Mouse (Mus musculus) heart, postnatal 36 days (tissue): ENCODE measurements around the gene Strada. TPM values are rescaled to one million over a fixed set of nuclear protein-coding genes. Genes with fewer than 3 reads are reported as not detected.

Experiments used
- DNase-seq, 2 experiments: peaks; one replicate each; pipeline ENCODE4 v3.0.0; 2021 to 2022
- intact Hi-C: fragments of 180-260 bp; cut with DNase I; formaldehyde crosslinking; loops from one replicate; pipeline ENCODE4 v1.15.1; 2025
- total RNA-seq, 2 experiments: library from RNA; stranded (reverse); gene quantifications; 2 replicates each; pipeline ENCODE4 v1.2.3; 2021

Strada gene
- total RNA-seq, 2 experiments from 2014 or later: 7.2 to 8.2 TPM

DNA sequence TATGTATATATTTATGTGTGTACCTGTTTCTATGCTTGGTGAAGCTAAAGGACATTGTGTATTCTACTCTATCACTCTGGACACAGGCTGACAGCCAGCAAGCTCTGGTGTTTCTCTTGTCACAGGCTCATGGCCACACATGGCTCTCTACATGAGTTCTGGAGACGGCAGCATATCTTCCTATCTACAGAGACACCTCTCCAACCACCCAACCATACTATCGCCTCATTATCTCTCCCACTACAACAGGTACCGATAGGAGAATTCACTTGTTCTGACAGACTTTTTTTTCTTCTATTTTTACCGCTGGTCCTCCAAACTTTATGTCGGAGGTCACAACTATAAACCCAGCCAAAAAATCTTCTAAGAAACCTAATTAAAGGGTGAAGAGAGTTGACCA lies 9.7 kb downstream of the Strada start:
- DNase-seq: no peak
- intact Hi-C loops: loop anchor here (2.0 kb wide), 1 partner anchor 33 kb away; no protein-coding TSS in a partner anchor

DNA sequence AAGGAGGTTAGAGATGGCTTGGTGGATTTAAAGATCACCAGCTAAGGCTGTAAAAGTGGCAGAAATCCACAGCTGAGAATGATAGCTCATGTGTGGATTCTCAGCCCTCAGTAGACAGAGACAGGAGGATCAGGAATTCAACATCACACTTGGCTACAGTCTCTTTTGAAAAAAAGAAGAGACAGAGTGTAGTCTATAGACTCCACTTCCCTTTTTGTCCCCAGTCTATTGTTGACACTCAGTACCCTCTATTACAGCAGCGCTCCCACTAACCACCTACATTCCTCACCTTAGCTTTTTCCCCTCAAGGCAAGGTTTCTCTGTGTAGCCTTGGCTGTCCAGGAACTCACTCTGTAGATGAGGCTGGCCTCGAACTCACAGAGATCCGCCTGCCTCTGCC lies 10.3 kb downstream of the Strada start:
- DNase-seq: no peak
- intact Hi-C loops: loop anchor here (2.0 kb wide), 1 partner anchor 33 kb away; no protein-coding TSS in a partner anchor

DNA sequence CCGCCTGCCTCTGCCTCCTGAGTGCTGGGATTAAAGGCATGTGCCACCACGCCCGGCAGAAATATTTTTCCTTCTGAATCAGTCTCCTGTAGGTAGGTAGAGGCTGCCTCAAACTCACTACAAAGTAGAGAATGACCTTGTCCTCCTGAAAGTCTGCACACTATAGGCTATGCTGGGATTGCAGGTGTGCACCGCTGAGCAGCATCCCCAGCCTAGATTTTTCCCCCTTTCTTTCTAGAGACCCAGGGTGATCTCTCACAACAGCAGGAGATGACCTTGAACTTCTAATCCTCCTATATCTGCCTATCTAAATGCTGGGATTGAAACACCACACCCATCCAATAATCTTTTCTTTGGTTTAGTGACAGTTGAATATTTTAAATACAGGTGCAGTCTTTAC lies 14.6 kb downstream of the Strada start:
- DNase-seq: no peak
- intact Hi-C loops: no loop called here

DNA sequence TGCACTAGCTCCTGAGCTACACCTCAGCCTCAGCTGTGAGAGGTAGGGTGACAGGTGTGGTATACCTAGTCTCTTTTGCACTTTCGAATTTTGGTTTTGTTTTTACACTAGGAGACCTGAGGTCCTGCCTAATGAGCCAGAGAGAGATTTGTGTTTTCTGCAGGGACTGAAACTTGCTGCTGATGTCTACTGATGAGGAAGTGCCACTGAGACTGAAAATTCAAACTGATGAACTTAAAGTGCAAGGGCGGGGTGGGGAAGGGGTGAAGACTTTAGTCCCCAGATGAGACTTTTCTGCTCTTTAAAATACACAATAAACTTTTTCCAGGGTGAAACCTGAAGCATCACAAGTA lies 21.5 kb downstream of the Strada start:
- intact Hi-C loops: no loop called here
- DNase-seq: no peak

DNA sequence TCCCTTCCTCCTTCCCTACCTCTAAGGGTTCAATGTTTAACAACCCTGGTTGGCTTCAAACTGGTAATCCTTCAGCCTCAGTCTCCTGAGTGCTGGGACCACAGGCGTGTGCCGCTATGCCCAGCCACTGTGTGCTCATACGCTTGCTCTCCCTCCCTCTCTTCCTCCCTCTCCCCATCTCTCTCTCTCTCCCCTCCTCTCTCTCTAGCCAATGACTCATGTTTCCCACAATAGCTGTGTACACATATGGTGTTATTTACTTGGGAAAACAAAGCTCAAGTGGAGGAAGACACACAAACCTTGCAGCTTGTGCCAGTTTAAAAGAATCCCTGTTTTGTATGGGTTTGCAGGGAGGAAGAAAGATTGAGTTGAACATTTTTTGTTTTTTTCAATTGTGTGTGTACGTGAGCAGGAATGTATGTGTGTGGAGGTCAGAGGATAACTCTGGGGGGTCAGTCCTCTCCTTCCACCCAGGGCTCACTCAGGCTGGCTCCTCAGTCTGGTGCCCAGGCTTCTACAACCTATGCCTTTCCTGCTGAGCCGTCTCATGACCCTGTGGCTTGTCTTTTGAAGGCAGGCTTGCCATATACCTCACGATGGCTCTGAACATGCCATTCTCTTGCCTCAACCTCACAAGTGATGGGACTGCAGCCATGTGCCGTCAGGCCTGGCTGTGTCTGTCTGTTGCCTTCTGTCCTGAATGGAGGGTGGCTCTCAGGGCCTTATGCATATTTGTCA lies 22.1 kb downstream of the Strada start:
- intact Hi-C loops: loop anchor here (1.0 kb wide), 1 partner anchor 28 kb away; no protein-coding TSS in a partner anchor
- DNase-seq: no peak

DNA sequence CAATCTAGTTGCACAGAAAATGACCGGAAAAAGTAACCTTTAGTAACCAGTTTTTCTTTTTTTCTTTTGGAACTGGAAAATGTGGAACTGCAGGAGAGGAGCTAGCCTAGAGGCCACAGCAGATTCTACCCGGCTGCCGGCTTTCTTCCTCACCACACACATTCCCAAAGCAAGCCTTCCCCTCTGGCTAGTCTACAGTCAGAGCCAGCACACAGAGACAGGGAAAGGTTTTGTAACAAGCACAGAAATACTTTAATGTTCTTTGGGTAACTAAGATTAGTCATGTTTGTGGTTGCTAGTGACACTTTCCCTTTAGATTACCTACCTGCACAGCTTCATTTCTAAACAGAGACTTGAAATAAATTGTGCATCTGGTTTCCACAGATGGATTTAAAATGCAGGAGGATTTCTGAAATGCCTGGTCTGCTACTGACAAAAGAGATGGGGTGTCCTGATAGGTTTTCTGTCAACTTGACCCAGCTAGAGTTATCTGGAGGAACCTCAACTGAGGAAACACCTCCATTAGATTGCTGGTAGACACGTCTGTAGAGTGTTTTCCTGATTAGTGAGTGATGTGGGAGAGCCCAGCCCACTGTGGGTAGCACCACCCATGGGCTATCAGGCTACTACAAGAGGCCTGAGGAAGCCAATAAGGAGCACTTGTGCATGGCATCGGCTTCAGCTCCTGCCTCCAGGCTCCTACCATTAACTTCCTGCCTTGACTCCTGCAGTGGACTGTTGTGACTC lies 23.8 kb downstream of the Strada start:
- intact Hi-C loops: no loop called here
- DNase-seq: no peak

DNA sequence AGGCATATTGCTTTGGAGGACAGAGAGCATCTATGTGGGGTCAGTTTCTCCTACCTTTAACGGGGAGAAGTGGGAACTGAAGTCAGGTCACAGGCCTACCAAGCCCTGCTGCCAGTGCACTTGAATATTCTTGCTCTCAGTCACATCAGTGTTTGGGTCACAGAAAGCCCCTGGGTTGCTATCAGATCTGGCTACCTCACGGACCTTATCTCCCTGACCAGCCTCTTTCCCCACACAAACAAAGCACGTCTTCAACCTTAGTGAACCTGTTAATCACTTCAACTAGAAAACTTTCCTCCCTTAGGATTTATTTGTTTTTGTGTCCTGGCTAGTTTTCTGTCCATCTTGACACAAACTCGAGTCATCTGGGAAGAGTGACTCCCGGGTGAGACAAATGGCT lies 25.6 kb downstream of the Strada start:
- DNase-seq: no peak
- intact Hi-C loops: no loop called here

DNA sequence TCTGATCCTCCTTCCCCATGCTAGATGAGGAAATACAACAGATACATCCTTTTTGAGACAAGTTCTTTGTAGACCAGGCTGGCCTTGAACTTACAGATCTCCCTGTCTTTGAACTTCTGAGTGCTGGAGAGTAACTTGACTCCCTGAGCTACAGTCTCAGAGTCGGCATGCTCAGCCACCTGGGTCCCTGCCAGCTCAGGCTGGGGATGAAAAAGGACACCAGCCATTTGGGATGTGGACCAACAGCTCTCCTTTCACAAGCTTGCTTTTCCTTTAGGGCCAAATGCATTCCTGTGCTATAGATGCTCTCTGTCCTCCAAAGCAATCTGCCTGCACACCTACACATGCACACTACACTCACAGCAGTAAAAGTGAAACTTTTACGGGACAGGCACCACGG lies 26.9 kb downstream of the Strada start:
- no peak for DNase-seq
- intact Hi-C loops: no loop called here

DNA sequence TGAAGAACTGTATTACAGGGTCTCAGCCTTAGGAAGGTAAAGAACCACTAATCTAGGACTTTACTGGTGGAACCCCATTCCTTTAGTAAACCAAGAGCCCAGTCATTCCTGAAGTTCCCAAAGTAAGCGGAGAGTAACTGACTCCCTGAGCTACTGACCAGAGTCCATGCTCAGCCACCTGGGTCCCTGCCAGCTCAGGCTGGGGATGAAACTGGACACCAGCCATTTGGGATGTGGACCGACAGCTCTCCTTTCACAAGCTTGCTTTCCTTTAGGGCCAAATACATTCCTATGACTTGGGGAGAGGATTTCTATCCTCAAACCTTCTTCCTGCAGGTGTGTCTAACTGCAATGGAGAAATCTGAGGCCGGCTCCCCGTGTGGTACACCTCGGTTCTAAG lies 27.6 kb downstream of the Strada start:
- no peak for DNase-seq
- intact Hi-C loops: no loop called here

DNA sequence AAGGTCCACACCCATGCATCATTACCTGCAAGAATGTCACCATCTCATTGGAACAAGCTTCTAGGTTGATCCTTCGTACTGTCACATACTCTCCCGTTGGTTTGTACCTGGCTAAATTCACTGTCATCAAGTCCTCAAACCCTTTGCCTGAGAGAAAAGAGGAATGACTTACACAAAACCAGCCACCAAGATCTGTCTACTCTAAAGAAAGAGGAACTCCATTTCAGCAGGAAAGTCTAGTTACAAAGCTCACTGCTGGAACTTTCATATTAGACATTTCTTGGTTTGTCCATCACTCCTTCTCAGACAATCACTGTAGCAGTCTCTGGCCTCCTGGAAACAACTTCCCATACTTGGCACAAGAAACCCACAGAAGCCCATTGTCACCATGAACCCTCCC lies 28.7 kb downstream of the Strada start:
- no peak for DNase-seq
- intact Hi-C loops: no loop called here

DNA sequence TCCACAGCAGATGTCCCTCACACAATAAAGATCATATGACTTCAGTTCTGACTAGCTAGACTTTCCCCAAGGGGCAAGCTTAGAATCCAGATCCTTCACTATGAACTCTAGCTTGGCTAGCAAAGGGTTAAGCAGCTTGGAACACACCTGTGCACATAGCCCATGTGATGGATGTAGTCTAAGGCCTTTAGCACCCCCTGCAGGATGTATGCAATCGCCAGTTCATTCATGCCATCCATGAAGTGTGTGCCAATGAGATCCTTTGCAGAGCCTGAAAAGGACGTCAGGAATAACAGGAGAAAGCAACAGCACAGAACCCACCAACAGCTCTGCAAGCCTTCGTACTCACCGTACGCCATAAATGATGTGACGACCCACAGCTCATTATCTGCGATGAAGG lies 31.2 kb downstream of the Strada start:
- intact Hi-C loops: no loop called here
- no peak for DNase-seq

DNA sequence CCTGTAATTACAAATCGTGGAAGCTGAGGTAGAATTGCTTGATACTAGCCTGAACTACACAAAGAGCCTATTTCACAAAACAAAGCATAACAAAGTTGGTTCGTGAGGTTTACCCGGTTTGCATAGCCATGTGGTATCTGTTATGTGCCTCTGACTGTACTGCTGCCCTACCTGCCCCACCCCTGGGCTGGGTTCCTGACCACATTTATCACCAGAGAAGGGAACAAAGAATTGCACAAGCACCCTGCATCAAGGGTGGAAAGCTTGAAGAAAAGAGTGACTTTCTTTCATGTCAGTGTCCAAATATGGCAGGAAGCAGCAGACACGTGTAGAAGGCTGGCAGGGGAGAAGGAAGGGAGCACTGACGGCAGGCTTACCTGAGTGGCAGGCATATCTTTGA lies 34.5 kb downstream of the Strada start:
- DNase-seq: no peak

DNA sequence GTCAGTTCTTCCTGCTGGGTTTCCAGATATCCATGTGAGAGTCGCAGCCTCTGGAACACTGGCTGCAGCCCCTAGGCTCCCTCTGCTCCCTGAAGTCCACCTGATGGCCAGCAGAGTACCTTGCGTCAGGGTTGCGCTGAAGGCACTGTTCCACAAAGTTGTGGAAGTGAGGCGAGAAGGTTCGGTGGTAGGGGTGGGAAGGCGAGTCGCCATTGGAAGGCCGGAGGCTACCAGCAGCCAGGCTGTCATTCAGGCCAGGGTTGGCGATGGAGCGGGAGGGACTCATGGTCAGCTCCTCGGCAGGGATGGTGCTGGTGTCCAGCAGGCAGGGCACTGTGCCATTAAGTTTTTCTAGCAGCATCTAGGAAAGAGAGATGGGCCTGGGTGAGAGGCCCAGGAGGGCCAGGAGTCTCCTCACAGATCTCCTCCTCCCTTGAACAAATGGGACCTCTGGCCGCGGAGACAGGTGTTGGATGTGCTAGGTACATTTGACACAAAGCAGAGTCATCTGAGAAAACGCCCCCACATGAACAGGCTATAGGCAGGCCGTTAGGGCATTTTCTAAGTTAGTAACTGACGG lies 37.3 kb downstream of the Strada start:
- intact Hi-C loops: no loop called here

More for the DNA sequence above, 34.5 kb downstream of the Strada start:
- intact Hi-C loops: no loop called here

DNA sequence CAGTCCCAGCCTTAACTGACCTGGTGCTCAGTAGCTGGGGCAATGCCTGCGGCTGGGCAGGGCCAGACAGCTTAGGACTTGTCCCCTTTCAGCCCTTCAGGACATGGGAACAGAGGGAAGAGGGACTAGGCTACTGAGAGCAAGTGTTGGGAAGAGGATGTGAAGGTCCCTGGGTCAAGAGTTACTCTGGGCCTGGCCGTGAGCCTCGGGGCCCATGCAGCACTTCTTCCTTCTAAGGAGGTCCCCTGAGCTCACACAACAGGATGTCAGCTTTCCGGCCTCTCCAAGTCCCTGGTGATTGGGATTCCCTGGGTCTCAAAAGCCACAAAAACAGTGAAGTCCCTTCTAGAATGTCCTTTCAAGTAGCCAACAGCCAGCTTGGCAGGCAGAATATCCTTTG lies 38.4 kb downstream of the Strada start:
- intact Hi-C loops: no loop called here
- DNase-seq: no peak

More for the DNA sequence above, 37.3 kb downstream of the Strada start:
- no peak for DNase-seq

DNA sequence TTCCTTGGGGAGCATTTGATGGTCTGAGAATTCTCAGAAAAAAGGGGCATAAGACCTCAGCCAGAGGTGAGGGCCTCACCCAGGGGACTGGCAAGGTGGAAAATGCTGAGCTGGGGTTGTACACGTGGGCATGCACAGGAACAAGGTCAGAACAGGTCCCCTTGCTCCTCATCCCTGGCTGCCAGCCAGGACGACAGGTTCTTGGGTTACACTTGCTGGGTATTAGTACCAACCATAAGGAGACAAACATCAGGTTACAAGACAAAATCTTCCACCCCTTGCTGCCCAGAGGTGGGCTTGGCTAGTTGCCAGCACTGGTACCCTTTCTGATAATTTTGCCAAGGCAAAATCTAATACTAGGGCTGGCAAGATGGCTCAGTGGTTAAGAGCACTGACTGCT lies 39.7 kb downstream of the Strada start:
- intact Hi-C loops: no loop called here
- no peak for DNase-seq

DNA sequence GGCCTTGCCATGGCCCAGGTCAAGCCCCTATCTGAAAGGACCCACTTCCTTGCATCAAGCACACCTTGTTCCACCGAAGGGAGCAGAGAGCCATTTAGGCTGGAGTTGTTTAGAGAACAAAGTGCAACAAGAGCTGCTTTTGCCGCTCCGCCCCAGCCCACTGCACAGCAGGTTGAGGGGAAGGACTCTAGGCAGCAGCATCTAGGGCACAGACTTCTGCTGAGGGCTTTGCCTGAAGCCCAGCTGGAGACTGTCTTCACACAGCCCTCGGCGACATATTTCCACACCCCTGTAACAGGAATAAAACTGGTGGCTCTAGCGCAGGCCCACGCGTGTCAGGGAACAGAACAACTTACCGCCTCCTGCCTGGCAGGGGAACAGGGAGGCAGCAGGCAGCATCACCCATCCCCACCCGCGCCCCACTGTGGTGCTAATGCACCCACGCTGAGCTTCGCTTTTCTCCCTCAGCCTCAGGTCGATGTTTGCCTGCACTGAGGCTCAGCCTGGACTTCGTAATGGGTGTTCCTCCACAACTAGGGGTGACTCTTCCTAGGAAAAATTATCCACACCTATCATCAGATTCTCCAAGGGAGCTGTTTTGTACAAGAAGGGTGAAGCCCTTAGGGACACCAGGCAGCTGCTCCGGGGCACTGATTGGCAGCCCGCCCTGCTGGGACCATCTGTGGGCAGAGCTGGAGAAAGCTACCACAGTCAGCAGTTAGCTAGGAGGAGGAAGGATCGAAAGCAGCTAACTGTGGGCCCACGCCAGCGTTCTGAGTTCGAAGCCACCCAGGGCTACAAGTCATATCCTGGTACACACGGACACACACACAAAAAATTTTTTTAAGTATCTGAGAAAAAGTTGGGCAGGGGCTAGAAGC lies 40.9 kb downstream of the Strada start, which contains the start of the genes Gm10840 and Limd2:
TSS of gene Gm10840 (plus strand) at position 10 of the 881 bp plus-strand sequence.
TSS of gene Limd2 (minus strand) at position 20 of the 881 bp plus-strand sequence.
- DNase-seq: no peak
- intact Hi-C loops: no loop called here

DNA sequence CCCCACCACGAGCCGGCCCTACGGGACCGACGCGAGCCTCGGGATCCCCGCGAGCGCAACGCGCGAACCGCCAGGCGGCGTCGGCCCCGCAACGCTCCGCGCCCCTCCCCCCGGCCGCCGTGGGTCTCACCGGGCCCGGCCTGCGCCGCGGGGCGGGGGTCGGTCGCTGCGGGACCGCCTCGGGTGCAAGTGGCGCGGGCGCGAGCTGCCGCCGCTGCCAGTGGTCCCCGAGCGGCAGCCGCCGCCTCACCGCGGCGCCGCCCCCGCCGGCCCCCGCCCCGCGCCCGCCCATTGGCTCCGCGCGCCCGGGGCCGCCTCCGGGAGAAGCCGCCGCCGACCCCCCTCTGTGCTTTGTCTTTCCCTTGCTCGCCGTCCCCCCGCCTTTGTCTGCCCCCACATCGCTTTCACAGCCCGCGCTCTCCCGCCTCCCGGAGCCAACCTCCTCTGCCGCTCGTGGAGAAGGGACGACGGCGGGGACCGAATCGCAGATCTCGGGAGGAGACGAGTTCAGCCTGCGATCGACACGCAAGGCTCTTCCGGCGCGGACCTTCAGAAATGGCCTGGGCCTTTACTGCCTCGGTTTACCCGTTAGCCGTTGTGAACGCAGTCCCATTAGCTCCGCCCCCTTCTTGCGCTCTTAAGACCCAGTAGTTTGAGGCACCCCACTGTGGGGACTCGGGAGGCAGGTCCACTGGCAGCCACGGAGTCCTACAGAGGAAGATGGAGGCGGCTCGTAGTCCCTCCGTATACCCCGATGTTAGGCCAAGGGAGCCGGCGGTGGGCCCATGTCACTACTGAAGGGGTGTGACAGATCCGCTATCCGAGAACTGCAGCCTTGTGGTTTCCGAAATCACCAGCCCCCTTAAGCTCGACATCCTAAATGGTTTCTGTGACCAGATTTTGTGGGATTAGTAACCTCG lies 41.8 kb downstream of the Strada start:
- intact Hi-C loops: loop anchor here (2.0 kb wide), 1 partner anchor 33 kb away; no protein-coding TSS in a partner anchor

DNA sequence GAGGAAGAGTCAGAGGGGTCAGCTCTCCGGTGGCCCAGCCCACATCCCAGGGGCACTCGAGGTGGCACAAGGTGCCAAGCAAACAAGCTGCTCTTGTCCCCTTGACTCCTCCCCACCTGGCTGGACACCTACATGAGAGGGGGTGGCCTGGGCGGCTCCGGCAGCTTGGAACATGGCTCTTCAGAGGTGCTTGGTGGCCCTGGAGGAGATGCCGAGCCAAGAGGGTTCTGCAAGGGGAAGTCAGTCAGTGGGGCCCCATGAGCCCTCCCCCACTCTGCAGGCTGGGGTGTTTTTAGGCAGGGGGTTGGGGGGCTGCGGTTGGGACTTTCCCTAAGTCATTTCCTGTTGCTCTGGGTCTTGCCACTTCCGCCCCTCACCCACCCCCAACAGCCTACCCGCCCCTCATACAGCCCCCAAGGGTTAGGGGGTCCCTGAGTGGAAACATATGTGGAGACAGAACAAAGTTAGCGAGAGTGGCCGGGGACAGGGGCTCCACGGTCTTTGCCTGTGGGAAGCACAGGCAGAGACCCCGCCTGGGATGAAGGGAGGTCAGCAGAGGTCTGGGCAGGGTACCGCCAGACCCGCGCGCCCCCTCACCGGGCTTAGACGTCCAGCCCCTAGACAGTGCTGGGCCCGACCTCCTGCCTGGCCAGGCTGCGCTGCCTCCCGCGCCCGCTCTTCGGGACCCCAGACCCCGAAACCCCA lies 42.6 kb downstream of the Strada start:
- intact Hi-C loops: loop anchor here (2.0 kb wide), 1 partner anchor 33 kb away; no protein-coding TSS in a partner anchor
- peak; percentile 36 to 43 for DNase-seq

More for the DNA sequence above, 41.8 kb downstream of the Strada start:
- peak; percentile 71 to 81 for DNase-seq

DNA sequence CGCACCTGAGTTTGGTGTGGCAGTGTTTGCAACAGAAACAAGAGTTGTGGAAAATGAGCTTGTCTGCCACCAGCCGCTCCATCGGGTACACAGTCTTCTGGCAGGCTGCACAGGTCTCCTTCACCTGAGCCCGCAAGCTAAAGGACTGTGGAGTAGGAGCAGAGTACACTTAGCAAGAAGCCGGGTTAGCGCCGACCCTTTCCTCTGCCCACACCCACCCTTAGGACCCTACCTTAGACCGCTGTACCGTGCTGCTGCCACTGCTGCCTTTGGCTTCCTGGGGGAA lies 43.1 kb downstream of the Strada start:
- DNase-seq: no peak
- intact Hi-C loops: loop anchor here (2.0 kb wide), 1 partner anchor 34 kb away; no protein-coding TSS in a partner anchor
